Mouse (Mus musculus): ENCODE results near the gene Gnmt.

GRCm38 (mm10) chr17:46727271-46727670, 1.7 kb downstream of the Gnmt start:
- TF ChIP-seq CTCF (IDR thresholded peaks at IDR 0.05) (no peak), EP300 (IDR thresholded peaks at IDR 0.05) (no peak)

All from lung, postnatal 0 days (tissue).